Mouse (Mus musculus) lung, adult 2 months (tissue): ENCODE data around the gene Sult4a1. TPM values are rescaled to one million over a fixed set of nuclear protein-coding genes. Genes with fewer than 3 reads are reported as not detected.

Source experiments
- DNase-seq: peaks from one replicate; pipeline ENCODE4 v3.0.0; 2022
- H3K4me1 ChIP-seq: fragments of 200-500 bp; 2 replicates; pipeline ENCODE4 v1.6.1; 2011; ENCODE audit warnings: low read length; ENCODE audit not compliant: control insufficient read depth, insufficient read depth
- H3K4me3 ChIP-seq: fragments of 200-500 bp; replicated peaks from 2 replicates; pipeline ENCODE3; 2011; ENCODE audit warnings: low read depth, mild to moderate bottlenecking, control low read depth, low read length; ENCODE audit errors: extremely low read depth
- CTCF ChIP-seq: fragments of 200-500 bp; IDR thresholded peaks from 2 replicates; pipeline ENCODE4 v1.5.1; 2011; ENCODE audit warnings: mild to moderate bottlenecking, low read length, control low read depth; ENCODE audit not compliant: insufficient read depth
- POLR2A ChIP-seq: fragments of 200-500 bp; IDR thresholded peaks from 2 replicates; pipeline ENCODE4 v1.6.1; 2011; ENCODE audit warnings: low read depth, mild to moderate bottlenecking, control low read depth, low read length, borderline replicate concordance; ENCODE audit errors: extremely low read depth
- WGBS: fragments of 180-500 bp; shearing (Covaris S2); methylation state at CpG from one replicate; pipeline ENCODE4 v1.1.7; 2018; 5-methylcytosine and 5-hydroxymethylcytosine counted together
- polyA plus RNA-seq: library from polyadenylated mRNA; depleted of rRNA; stranded (reverse); fragments of >200 nt; gene quantifications from 2 replicates; pipeline ENCODE4 v1.2.3, GENCODE M21; 2012; rRNA removed

Sult4a1 gene
- 0.46 and 0.69 TPM in 2 replicates for polyA plus RNA-seq

DNA sequence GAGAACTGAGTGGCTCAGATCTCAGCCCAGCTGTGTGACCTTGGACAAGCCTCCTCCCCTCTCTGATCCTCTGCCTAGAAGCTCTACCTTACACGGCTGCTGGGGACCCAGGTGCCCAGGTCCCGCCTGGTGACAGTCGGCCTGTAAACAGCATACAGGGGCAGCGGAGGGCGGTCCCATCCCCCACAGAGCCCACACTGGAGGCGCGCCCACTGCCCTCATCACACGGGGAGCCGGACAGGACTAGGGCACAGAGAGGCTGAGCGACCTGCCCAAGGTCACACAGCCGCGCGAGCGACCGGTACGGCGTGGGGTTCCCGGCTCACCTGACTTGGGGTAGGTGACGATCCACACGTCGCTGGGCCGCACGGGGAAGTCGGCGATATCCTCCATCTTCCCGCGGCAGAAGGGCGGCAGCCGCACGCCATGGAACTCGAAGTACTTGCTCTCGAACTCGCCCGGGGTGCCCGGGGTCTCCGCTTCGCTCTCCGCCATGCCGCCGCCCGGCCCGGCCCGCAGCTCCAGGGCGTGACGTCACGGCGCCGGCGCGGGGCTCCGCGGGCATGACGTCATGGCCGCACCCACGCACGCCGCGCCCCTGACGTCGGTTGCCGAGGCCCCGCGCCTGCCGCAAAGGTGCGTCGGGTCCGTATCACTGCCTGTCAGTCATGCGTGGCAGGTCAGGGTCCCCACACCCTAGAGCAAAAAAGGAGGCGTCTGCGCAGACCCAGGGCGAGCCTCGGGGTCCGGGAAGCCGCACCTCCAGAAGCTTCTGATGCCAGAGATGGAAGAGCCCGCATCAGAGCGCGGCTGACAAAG, at the start of gene Sult4a1:
Gene Sult4a1 (minus strand): TSS at position 650 of the 819 bp plus-strand sequence.
- no peaks in the 10 kb centered on the region for H3K4me1 ChIP-seq
- H3K4me3 ChIP-seq = no peak within 1 kb of the TSS
- DNase-seq = no peak
- 2% methylated on average over 77 of the region's 77 CpGs for WGBS
- no peak for TF ChIP-seq POLR2A
- no peak for TF ChIP-seq CTCF

DNA sequence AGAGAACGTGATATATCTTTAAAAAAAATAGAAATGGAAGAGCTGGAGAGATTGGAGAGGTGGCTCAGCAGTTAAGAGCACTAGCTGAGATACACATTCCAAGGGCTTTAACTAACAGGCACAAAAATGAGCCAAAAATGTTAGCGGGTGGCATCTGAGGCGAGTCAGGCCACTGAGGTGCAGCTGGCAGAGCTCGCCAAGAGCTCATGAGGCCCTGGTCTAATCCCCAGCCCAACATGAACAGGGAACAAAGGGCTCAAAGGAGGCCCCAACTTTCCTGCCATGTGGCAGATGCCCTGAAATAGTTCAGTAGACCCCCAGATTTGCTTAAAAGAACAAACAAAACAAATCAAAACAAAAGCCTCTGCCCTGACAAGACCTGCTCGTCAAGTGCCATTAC, 35.4 kb upstream of the Sult4a1 start:
- WGBS = 59% methylated on average over 5 of the region's 5 CpGs
- no peak for DNase-seq
- TF ChIP-seq POLR2A (no peak), CTCF (no peak)
- Histone ChIP-seq H3K4me3 (no peak overlapping the region), H3K4me1 (no peaks in the 10 kb centered on the region)

DNA sequence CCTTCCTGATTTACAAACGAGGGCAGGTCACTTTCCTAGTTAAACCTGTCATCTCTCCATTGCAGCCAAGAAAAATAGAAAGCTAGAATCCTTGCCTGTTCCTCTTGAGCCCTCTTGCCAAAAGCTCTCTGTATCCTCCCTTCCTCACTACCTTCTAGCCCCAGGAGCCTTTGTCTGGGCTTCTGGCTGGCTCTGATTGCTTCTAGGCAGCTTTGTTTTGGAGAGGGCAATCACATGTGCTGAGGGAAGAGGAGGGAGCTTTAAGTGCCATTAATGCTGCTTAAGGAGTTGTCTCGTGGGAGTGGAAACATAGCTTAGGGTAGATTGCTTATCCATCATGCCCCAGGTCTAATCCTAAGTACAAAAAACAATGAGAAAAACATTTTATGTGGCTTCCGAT, 34.6 kb upstream of the Sult4a1 start:
- WGBS = 50% methylated on average over 3 of the region's 3 CpGs
- Histone ChIP-seq H3K4me3 (no peak overlapping the region), H3K4me1 (no peaks in the 10 kb centered on the region)
- TF ChIP-seq CTCF (no peak), POLR2A (no peak)
- no peak for DNase-seq

DNA sequence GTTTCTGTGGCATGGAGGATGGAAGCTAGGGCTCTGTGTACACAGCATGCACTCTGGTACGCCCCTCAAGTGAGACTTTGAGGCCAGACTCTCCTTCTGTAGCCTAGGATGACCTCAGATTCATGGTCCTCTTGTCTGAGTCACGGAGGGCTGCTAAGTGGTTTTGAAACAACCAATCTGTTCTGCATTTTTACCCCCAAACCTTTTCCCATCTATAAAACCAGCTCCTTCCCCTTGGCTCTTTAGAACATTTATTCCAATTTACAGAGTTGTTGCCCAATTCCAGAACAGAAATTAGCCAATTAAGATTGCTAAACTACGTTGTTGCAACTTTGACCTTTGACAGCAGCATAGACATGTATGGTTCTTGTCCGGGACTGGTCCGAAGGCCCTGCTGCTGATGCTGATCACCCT, 34.0 kb upstream of the Sult4a1 start:
- H3K4me1 ChIP-seq = no peaks in the 10 kb centered on the region
- no peak for DNase-seq
- TF ChIP-seq CTCF = no peak
- TF ChIP-seq POLR2A = no peak
- no peak overlapping the region for H3K4me3 ChIP-seq
- 61% methylated on average over 5 of the region's 5 CpGs for WGBS

DNA sequence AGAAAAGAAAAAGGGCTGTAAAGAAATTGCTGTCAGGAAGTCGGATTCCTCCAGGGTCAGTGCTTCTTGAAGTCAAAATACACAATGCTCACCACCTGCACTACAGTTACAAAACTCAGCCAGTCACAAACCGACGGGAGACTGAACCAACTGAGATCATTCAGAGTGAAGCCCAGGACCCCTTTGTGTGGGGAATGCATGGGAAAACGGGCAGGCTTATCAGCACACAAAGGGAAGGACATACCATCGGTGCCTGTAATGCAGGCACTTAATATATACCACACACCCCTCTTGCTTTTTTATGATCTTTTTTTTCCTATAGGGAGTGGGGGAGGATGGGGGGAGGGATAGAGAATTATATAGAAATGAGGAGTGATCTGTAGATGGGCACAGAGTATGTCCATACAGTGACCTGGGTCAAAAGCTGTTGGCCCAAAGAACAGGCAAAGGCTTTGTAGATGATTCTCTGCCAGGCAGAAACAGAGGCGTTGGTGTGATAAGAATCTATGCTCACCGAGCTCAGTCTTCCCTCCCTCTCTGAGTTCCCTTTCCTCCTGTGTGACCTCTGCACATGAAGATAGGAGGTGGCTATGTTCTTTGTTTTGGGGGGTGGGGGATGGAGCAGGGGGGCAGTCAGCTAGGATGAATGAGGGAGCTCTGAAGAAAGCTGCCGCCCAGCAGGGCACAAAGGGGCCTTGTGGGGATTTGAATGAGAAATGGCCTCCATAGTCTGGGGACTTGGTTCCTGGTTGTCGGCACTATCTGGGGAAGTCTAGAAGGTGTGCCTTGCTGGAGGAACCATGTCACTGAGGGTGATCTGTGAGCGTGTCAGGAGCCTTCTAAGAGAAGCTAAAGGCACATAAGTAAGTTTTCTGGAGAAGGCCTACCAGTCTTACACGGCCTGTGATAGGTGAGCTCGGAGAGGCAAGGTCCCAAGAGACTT, 31.2 kb upstream of the Sult4a1 start:
- TF ChIP-seq POLR2A = no peak
- TF ChIP-seq CTCF = no peak
- WGBS = 44% methylated on average over 12 of the region's 12 CpGs
- no peak for DNase-seq
- H3K4me1 ChIP-seq = no peaks in the 10 kb centered on the region; the same call in 1 of the 2 replicates
- no peak overlapping the region for H3K4me3 ChIP-seq

DNA sequence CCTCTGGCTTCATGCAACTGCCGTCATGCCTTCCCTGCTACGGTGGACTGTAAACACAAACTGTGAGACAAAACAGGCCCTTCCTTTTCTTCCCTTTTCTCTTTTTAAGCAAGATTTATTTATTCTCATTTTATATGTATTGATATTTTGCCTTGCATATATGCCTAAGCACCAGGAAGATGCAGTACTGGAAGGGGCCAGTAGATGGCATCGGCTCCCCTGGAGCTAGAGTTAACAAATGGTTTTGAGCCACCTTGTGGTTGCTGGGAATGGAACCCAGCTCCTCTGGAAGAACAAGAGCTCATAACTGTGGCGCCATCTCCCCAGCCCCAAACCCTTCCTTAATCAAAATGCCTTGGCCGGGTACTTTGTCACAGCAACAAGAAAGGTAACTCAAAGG, 29.9 kb upstream of the Sult4a1 start:
- peak; percentile 19 for DNase-seq
- Histone ChIP-seq H3K4me3 (no peak overlapping the region), H3K4me1 (no peaks in the 10 kb centered on the region; the same call in 1 of the 2 replicates)
- peak; percentile 44 for TF ChIP-seq CTCF
- TF ChIP-seq POLR2A = no peak
- WGBS = 83% methylated on average over 5 of the region's 5 CpGs

DNA sequence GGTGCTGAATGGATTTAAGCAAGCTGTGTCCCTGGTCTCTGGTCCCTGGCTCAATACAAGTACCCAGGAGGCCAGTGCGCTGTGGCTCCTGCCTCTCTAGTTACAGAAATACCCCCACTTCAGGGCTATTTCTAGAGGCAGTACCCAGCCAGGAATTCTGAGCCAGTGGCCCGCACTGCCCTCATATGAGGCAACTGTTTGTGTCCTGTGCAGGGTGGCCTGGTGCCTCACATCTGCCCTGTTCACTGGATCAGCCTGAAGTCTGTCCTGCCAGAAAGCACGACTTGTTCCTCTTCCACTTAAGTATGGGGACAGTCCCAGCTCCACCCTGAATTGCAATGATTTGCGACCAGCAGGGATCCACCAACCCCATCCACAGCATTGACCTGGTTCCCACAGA, 27.9 kb upstream of the Sult4a1 start:
- no peak for DNase-seq
- TF ChIP-seq POLR2A (no peak), CTCF (no peak)
- WGBS = 62% methylated on average over 4 of the region's 4 CpGs
- no peak overlapping the region for H3K4me3 ChIP-seq
- H3K4me1 ChIP-seq = no peaks in the 10 kb centered on the region; the same call in 1 of the 2 replicates

DNA sequence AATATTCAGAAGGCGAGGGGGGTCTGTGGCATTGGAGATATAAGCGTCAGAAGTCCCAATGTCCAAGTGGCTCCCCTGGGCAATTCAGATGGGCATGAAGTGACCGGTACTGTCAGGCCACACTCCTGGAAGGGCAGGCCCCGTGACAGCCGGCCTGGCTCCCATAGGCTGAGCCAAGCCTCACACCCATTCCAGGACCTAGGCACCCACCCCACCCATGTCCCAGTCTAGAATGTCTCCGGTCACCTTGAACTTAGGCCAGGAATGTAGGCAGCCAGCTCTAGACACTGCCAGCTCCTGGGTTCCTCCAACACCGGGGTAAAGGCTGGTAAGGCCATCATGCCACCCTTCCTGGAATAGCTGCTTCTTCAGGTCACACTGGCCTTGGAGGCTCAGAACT, 26.4 kb upstream of the Sult4a1 start:
- Histone ChIP-seq H3K4me3 (no peak overlapping the region), H3K4me1 (no peaks in the 10 kb centered on the region; the same call in 1 of the 2 replicates)
- WGBS = 80% methylated on average over 7 of the region's 7 CpGs
- TF ChIP-seq POLR2A (no peak), CTCF (no peak)
- DNase-seq = no peak

DNA sequence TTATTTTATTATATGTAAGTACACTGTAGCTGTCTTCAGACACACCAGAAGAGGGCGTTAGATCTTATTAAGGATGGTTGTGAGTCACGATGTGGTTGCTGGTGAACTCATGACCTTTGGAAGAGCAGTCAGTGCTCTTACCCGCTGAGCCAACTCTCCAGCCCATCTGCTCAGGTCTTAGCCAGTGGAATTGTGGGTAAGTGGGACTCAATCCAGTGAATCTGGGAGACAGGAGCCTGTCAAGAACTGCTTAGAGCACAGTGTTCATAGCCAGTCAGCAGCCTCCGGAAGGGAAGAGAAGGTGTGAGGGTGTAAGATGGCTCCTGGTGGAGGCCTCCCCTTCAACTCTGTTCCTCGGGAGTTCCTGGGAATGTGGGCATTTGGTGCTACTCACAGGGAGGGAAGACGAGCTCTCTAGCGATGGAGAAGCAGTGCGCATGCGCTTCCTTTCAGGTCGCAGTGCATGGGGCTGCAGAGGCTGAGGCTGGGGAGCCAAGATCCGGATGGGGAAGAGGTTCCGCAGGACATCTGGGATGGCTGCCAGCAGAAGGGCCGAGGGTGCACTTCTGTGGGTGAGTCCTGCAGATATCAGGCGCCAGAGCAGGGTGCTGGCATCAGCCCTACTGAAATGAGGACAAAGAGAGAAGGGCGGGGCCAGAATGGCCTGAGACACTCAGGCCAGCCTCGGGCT, 25.7 kb upstream of the Sult4a1 start:
- DNase-seq = no peak
- no peak overlapping the region for H3K4me3 ChIP-seq
- WGBS = 36% methylated on average over 16 of the region's 16 CpGs
- H3K4me1 ChIP-seq = no peaks in the 10 kb centered on the region; the same call in 1 of the 2 replicates
- no peak for TF ChIP-seq POLR2A
- no peak for TF ChIP-seq CTCF
